Mouse (Mus musculus): Measurements from ENCODE around the gene Ccr7. TPM values are rescaled to one million over a fixed set of nuclear protein-coding genes. Genes with fewer than 3 reads are reported as not detected.

Ccr7 gene
- polyA plus RNA-seq, 1 experiment from 2014 or later, result 1.3 TPM

DNA sequence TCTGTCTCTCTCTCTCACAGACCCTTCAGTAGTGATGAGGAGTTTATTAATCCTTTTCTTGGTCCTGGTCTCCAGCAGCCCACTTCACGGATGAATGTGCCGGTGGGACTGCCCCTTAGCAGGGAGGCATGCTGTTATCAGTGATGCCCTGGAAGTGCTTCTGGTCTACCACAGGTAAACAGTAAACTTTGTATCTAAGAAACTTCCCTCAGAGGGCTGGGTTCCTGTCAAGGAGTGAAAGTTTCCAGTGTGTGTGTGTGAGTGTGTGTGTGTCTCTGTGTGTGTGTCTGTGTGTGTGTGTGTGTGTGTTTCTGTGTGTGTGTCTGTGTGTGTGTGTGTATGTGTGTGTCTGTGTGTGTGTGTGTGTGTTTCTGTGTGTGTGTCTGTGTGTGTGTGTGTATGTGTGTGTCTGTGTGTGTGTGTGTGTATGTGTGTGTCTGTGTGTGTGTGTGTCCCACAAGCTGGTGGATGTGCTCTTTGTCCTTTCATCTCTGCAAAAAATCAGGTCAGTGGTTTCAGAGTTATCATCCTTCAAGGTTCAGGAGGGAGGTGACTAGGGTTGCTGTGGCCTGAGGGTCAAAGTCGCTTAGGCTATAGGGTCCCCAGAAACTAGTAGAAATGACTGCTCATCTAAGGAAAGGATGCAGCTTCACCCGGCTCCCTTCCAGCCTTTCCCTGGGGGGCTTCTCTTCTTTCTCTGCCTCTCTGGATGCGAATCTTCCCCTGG lies 24.0 kb downstream of the Ccr7 start:
- peak overlapping the region; percentile 41; the same call in 1 of the 2 replicates for H3K4me3 ChIP-seq
- 39% methylated on average over 5 of the region's 5 CpGs for WGBS

DNA sequence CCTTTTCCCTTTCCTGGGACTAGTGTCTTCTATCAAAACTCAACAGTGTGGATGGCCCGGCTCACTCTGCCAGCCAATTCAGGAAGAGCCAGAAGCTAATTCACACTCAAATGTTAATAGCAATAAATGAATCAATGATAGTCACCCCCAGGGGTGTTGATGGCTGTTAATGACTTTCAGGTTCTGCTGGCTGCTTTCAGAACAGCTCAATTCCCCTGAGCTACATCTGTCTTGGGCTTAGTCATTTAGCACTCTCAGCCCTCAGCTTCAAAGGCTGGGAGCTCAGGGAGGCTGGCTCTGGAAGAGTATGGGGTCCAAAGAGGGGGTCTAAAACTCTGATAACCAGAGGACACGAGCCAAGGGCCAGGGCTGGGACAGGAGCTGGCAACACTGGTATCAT lies 25.6 kb downstream of the Ccr7 start:
- no peak overlapping the region for H3K4me3 ChIP-seq
- peak overlapping the region; percentile 43 for H3K27ac ChIP-seq
- DNase-seq (ENCODE audit: low spot score), result no peak
- H3K27me3 ChIP-seq (ENCODE audit: low read depth, poor library complexity, severe bottlenecking), result no peaks in the 10 kb centered on the region
- peaks cover 97% of the 10 kb centered on the region for H3K4me1 ChIP-seq
- H3K9me3 ChIP-seq (replicated peaks), result no peaks in the 10 kb centered on the region
- whole genome bisulfite sequencing, result 15% methylated on average over 2 of the region's 2 CpGs
- no peaks in the 10 kb centered on the region for H3K36me3 ChIP-seq

More for the DNA sequence above, 24.0 kb downstream of the Ccr7 start:
- H3K36me3 ChIP-seq, result no peaks in the 10 kb centered on the region
- H3K9me3 ChIP-seq (replicated peaks), result no peaks in the 10 kb centered on the region
- DNase-seq (ENCODE audit: low spot score), result no peak
- H3K27me3 ChIP-seq (ENCODE audit: low read depth, poor library complexity, severe bottlenecking), result no peaks in the 10 kb centered on the region
- peak overlapping the region; percentile 88 for H3K27ac ChIP-seq
- peaks cover 96% of the 10 kb centered on the region for H3K4me1 ChIP-seq

DNA sequence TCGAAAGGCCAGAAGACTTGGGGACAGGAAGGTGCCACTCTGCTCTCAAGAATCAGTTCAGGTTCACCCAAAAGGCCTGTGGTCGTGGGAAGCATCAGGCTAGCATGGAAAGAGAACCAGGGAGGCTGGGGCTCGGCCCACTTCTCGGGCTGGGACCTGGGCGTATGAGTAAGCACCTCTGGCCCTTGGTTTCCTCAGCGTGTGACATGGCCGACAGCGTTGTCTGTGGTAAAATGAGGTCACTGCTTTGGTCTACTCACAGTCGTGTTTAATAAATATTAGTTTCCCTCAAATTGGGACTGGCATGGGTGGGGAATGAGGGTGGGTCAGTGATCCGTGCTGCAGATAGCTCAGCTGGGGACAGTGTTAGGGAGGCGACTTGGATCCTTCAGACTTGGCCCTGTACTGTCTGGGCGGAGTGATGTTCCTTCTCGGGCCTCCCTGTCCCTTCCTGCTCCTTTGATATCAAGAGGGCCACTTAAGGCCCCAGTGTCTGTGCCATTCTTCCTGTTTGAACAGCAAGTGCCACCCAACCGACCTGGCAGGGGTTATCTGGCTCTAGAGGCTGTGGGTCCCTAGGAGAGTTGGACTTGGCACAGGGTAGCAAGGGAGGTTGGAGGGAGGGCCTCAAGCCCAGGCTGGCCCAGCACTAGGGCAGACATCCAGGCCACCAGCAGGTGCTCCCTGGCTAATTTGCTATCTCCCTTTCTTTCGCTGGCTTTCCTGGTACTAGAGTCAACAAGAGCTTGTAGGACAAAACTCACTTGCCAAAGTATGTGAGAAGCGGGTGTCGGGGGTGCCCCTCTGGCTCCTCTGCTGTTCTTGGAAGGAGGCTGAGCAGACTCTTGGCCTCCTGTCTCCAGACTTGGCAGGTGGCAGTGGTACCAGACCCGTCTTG lies 26.8 kb downstream of the Ccr7 start:
- H3K9me3 ChIP-seq (replicated peaks), result no peaks in the 10 kb centered on the region
- H3K27me3 ChIP-seq (ENCODE audit: low read depth, poor library complexity, severe bottlenecking), result no peaks in the 10 kb centered on the region
- H3K36me3 ChIP-seq, result no peaks in the 10 kb centered on the region
- H3K4me3 ChIP-seq, result no peak overlapping the region
- WGBS, result 86% methylated on average over 18 of the region's 18 CpGs
- peaks cover 91% of the 10 kb centered on the region for H3K4me1 ChIP-seq
- no peak for DNase-seq (ENCODE audit: low spot score)
- peak overlapping the region; percentile 78 for H3K27ac ChIP-seq

DNA sequence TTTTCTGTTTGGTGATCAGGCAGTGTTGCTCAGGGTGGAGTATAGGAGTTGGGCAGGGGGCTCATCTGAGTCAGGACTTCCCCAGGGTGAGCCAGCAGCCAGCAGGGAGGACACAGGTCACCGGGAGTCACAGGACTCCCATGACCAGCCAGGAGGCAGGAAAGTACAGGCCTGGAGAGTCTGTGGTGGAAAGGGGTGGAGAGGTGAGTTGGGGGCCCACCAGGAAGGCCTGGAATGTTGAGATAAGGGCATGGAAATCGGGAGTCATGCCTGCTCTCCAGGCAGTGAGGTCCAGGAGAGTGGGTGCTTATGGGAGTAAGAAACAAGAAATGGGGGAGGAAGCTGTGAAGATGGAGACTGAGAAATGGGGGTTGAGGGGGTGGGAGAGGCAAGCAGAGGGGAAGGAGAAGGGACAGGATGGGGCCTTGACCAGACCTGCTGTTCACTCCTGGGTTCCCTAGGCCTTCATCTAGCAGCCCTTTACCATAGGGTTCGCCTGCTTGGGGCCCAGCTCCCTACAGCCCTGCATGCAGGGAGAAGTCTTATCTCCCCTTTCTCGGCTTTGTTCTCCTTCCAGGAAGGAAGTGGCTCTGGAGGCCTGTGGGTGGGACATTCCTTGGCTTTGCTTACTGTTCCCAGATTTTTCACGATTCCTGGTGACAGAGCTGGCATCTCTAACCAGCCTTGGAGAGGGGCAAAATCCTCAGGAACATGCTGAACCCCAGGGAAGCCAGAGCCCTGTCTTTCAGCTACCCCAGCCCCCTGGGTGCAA lies 28.2 kb downstream of the Ccr7 start:
- Histone ChIP-seq H3K4me1 (peaks cover 85% of the 10 kb centered on the region), H3K27ac (peak overlapping the region; percentile 78)
- 26% methylated on average over 5 of the region's 5 CpGs for WGBS

DNA sequence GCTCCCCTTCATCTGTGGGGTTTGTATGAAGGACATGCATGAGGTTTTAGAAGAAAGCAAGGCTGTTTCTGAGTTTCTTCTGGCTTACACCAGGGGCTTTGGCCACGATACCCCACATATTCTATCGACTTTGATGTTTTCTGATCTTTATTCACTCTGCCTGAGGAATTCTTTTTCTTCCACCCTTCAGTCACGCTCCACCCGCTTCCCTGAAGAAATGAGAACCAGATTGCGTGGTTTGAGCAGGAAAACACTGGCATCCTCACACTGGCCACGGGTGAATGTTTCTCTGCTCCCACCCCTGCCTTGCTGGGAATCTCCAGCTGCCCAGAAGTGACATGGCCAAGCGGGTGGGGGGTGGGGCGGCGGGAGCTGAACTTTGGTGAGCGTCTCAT lies 30.2 kb downstream of the Ccr7 start:
- WGBS, result 31% methylated on average over 10 of the region's 10 CpGs
- Histone ChIP-seq H3K36me3 (no peaks in the 10 kb centered on the region), H3K27ac (peak overlapping the region; percentile 78), H3K4me3 (no peak overlapping the region), H3K9me3 (replicated peaks) (no peaks in the 10 kb centered on the region), H3K27me3 (ENCODE audit: low read depth, poor library complexity, severe bottlenecking) (no peaks in the 10 kb centered on the region), H3K4me1 (peaks cover 85% of the 10 kb centered on the region)
- DNase-seq (ENCODE audit: low spot score), result no peak

More for the DNA sequence above, 28.2 kb downstream of the Ccr7 start:
- H3K4me3 ChIP-seq, result no peak overlapping the region
- DNase-seq (ENCODE audit: low spot score), result no peak
- H3K36me3 ChIP-seq, result no peaks in the 10 kb centered on the region
- H3K27me3 ChIP-seq (ENCODE audit: low read depth, poor library complexity, severe bottlenecking), result no peaks in the 10 kb centered on the region
- H3K9me3 ChIP-seq (replicated peaks), result no peaks in the 10 kb centered on the region

DNA sequence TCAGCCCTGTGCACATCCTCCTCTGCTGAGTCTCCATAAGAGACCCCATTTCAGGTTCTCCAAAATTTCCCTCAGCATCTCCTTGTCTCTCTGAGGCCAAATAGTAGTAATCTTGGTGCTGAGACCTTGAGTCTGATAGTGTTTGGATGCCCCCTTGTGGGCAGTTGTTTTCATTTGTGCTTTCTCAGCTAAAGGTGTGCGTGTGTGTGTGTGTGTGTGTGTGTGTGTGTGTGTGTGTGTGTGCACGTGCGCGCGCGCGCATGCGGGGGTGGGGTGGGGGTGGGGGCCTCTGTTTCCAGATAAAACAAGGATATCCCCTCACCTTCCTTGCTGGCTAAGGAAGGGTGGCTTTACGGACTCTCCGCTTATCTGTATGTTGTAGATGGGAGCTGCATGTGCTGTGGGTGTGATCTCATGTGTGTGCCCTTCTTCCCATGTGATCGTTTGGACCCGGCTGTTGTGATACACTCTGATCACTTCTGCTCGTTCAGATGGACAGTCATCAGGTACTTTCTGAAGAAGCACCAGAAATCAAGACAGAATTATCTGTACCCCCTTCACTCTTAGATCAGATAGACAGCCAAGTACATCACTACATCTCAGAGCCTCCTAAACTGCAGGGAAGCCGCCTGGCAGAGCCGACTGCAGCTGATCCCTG lies 30.8 kb downstream of the Ccr7 start:
- peaks cover 85% of the 10 kb centered on the region for H3K4me1 ChIP-seq
- WGBS, result 38% methylated on average over 15 of the region's 15 CpGs
- 0 out of 2 replicates have a peak overlapping the region, but pooled peaks have one; percentile 22 for H3K4me3 ChIP-seq
- no peaks in the 10 kb centered on the region for H3K27me3 ChIP-seq (ENCODE audit: low read depth, poor library complexity, severe bottlenecking)
- H3K36me3 ChIP-seq, result no peaks in the 10 kb centered on the region
- H3K27ac ChIP-seq, result peak overlapping the region; percentile 78
- no peaks in the 10 kb centered on the region for H3K9me3 ChIP-seq (replicated peaks)
- DNase-seq (ENCODE audit: low spot score), result peak; percentile 64

DNA sequence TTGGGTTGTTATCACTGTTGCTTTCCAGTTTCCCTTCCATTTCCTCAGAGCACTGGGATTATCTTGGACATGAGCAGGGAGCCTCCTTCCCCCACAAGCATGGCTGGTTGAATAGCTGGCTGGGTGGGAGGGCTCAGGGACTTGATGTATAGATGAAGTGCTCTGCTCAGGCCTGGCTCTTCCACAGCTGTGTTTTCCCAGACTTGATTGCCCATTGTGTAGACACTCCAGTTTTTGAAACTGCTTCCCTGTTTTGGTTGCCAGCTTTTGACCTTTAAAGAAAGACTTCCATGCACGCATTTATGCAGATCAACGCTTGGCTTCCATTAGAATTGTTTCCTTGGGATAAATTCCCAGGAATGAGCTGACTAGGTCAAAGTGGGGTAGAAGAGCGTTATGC lies 32.2 kb downstream of the Ccr7 start:
- H3K4me1 ChIP-seq, result peaks cover 82% of the 10 kb centered on the region
- no peak overlapping the region for H3K4me3 ChIP-seq
- no peak for DNase-seq (ENCODE audit: low spot score)
- H3K9me3 ChIP-seq (replicated peaks), result no peaks in the 10 kb centered on the region
- H3K27ac ChIP-seq, result peak overlapping the region; percentile 2; the same call in 1 of the 2 replicates
- WGBS, result 62% methylated on average over 3 of the region's 3 CpGs
- no peaks in the 10 kb centered on the region for H3K27me3 ChIP-seq (ENCODE audit: low read depth, poor library complexity, severe bottlenecking)
- no peaks in the 10 kb centered on the region for H3K36me3 ChIP-seq

DNA sequence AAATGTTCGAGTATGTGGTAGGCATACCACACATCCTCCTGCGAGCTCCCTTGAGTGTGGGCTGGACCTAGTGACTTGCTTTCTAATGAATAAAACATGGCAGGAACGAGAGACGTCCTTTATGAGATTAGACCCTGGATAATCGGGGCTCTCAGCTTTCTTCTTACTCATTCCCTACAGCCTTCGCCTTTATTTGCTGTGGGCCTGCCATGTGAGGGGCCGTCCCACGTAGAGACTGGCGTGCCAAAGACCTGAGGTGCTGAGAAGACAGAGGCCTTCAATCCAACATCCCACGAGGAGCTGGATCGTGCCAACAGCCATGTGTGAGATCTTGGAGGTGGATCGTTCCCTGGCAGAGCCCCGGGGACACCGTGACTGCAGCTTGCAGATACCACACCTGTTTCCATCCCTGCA lies 33.7 kb downstream of the Ccr7 start:
- H3K9me3 ChIP-seq (replicated peaks), result no peaks in the 10 kb centered on the region
- H3K27me3 ChIP-seq (ENCODE audit: low read depth, poor library complexity, severe bottlenecking), result no peaks in the 10 kb centered on the region
- no peak for DNase-seq (ENCODE audit: low spot score)
- H3K4me3 ChIP-seq, result no peak overlapping the region
- WGBS, result 69% methylated on average over 14 of the region's 14 CpGs
- peak overlapping the region; percentile 84 for H3K27ac ChIP-seq
- H3K36me3 ChIP-seq, result no peaks in the 10 kb centered on the region
- H3K4me1 ChIP-seq, result peaks cover 74% of the 10 kb centered on the region

DNA sequence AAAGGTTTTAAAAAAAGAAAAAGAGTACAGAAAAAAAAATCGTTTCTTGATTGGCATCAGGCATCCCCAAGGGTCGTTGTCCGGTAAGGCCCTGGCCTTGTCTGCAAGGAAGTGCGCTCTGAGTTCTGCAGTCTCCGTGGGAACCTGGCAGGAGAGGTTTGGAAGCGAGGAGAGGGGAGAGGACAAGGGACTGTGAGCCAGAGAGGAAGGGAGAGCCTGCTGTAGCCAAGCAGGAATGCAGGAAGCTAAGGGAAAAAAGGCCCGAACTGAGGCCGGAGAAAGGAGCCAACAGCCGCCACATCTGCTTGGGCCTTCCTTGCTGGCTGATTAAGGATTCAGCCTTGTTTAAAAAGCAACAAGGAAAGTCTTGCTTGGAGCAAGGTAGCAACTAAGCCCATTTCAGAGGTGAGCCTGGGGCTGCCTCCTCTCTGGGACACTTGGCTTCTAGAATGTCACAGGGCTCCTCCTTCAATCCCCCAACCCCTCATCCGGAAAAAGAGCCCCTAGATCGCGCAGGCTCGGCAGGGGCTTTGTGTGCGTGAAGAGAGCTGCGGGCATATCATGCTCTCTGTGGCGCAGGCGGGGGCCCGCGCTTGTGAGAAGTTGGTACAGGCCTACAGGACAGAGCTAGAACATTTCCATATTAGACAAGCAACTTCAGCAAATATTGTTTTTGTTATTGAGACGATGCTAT lies 34.2 kb downstream of the Ccr7 start:
- DNase-seq (ENCODE audit: low spot score), result no peak
- H3K27me3 ChIP-seq (ENCODE audit: low read depth, poor library complexity, severe bottlenecking), result no peaks in the 10 kb centered on the region
- 63% methylated on average over 20 of the region's 20 CpGs for WGBS
- H3K36me3 ChIP-seq, result no peaks in the 10 kb centered on the region
- no peaks in the 10 kb centered on the region for H3K9me3 ChIP-seq (replicated peaks)
- no peak overlapping the region for H3K4me3 ChIP-seq
- peak overlapping the region; percentile 84 for H3K27ac ChIP-seq
- H3K4me1 ChIP-seq, result peaks cover 71% of the 10 kb centered on the region

DNA sequence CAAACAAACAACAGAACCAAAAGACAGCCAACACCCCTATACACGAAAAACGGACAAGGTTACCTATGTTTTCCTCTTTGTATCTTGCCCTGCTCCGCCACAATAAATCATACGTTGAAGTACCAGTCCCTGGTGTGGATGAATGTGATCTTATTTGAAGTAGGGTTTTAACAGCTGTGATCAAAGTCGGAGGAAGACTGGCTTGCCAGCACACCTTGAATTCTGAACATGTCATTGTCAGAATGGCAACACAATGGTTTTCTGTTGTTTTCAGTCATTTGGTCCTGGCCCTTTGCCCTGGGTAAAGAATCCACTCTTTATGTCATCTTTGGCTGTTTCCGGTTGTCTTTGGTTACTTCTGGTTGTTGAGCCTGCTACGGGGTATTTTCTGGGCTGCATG lies 35.9 kb downstream of the Ccr7 start:
- peak overlapping the region; percentile 84 for H3K27ac ChIP-seq
- 87% methylated on average over 7 of the region's 7 CpGs for whole genome bisulfite sequencing

DNA sequence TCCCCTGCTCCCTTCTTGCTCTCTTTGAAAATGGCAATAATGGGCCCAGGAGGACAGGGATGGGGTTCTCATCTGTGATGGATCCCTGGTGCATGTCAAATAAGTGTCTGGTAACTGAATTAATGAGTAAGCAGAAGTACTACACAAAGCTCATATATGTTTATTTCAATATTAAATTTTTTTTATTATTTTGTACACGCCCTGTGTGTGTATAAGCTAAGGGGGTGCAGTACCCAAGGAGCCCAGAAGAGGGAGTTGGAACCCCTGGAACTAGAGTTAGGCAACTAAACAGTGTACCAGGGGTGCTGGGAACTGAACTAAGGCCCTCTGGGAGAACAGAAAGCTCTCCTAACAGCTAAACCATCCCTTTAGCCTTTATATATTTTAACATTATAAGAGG lies 36.5 kb downstream of the Ccr7 start:
- H3K4me1 ChIP-seq, result peaks cover 60% of the 10 kb centered on the region
- H3K4me3 ChIP-seq, result no peak overlapping the region
- WGBS, result 98% methylated on average over 1 of the region's 1 CpGs
- H3K36me3 ChIP-seq, result no peaks in the 10 kb centered on the region
- H3K9me3 ChIP-seq (replicated peaks), result no peaks in the 10 kb centered on the region
- no peak for DNase-seq (ENCODE audit: low spot score)
- H3K27me3 ChIP-seq (ENCODE audit: low read depth, poor library complexity, severe bottlenecking), result no peaks in the 10 kb centered on the region
- peak overlapping the region; percentile 84; the same call in 1 of the 2 replicates for H3K27ac ChIP-seq

More for the DNA sequence above, 35.9 kb downstream of the Ccr7 start:
- Histone ChIP-seq H3K4me1 (peaks cover 54% of the 10 kb centered on the region), H3K27me3 (ENCODE audit: low read depth, poor library complexity, severe bottlenecking) (no peaks in the 10 kb centered on the region), H3K9me3 (replicated peaks) (no peaks in the 10 kb centered on the region), H3K4me3 (no peak overlapping the region), H3K36me3 (no peaks in the 10 kb centered on the region)
- DNase-seq (ENCODE audit: low spot score), result no peak

DNA sequence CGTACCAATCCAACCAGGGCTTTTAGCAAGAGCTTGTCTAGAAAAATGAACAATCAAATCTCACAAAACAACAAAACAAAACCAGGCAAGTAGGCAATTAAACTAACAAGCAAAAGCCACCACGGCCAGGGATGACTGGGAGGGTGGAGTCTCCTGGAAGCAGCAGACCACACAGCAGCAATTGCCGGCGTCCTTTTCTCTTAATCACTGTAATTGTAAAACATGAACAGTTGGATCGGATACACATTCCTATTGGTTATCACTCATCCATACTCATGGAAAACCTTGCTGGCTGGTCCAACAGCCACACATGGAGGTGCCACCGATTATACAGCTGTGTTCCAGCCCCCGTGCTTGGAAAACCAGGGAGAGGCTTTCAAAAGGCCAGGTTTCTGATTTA lies 37.0 kb downstream of the Ccr7 start:
- Histone ChIP-seq H3K9me3 (replicated peaks) (no peaks in the 10 kb centered on the region), H3K4me1 (peaks cover 60% of the 10 kb centered on the region), H3K27me3 (ENCODE audit: low read depth, poor library complexity, severe bottlenecking) (no peaks in the 10 kb centered on the region), H3K4me3 (no peak overlapping the region), H3K36me3 (no peaks in the 10 kb centered on the region), H3K27ac (no peak overlapping the region)
- WGBS, result 78% methylated on average over 7 of the region's 7 CpGs
- no peak for DNase-seq (ENCODE audit: low spot score)

Data from limb, embryonic 10.5 days (tissue).